Mouse (Mus musculus) cortical plate, adult 2 months (tissue): ENCODE measurements around the gene Ctnnb1.

Experiments
- CTCF ChIP-seq: fragments of 200-500 bp; IDR thresholded peaks from 2 replicates; pipeline ENCODE4 v1.5.1; 2011; ENCODE audit warnings: mild to moderate bottlenecking, control low read depth, low read length; ENCODE audit not compliant: insufficient read depth; ENCODE audit errors: extremely low read depth
- POLR2A ChIP-seq: fragments of 200-500 bp; IDR thresholded peaks from 2 replicates; pipeline ENCODE4 v1.6.1; 2011; ENCODE audit warnings: mild to moderate bottlenecking, low read length, control low read depth; ENCODE audit not compliant: insufficient read depth; ENCODE audit errors: extremely low read depth

- TF ChIP-seq CTCF (no peak), POLR2A (no peak)
Observed at GRCm38 (mm10) chr9:120998696-120999095, 69.7 kb downstream of the Ctnnb1 start.
